Mouse (Mus musculus): Measurements from ENCODE around the gene Nup160.

Gene Nup160

DNA sequence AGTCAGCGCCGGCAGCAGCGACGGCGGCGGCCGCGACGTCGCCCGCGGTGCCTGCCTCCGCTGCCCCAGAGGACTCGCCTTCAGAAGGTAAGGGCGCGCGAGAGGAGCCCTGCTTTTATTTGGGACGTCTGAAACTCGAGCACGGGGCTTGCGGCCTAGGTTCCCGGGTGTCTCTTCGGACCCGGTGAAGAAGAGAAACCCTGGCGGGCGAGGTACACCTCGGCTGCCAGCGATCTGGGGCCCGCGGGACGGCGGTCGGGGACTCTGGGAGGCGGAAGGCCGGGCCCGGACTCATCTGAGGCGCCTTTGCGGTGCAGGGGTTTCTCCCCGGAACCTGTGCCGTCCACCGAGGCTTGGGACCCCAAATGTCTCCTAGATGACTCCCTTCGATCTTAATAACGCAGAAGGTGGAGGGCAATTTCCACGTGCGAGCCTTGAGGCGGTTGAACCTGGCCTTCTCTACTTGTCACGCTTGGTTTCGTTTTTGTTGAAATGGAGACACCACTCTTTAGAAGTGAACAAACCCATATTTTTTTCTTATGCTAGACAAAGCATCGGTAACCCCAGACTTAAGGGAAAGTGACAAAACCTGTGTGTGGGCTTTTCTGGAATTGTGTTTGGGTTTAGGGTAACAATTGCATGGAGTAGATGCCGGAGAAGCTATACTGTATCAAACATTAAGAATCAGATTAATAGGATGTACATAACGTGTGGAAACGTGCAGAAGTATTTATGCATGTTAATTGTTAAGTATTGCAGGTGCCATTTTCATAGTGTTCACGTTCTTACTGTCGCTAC lies 68.9 kb downstream of the Nup160 start:
- DNase-seq, result peak; percentile 75

DNA sequence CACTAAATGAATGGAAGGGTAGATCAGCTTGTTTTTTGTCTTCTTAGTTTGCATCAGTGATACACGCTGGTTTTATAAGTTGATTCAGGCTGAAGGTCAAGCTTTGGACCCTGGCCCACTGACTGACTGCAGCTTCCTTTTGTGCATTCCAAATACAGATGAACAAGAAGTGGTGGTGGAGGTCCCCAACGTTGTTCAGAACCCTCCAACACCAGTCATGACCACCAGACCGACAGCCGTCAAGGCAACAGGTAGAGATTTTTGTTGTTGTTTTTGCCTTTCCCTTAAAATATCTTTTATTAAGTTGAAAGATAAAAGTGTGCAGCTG lies 69.5 kb downstream of the Nup160 start:
- DNase-seq, result peak; percentile 18

DNA sequence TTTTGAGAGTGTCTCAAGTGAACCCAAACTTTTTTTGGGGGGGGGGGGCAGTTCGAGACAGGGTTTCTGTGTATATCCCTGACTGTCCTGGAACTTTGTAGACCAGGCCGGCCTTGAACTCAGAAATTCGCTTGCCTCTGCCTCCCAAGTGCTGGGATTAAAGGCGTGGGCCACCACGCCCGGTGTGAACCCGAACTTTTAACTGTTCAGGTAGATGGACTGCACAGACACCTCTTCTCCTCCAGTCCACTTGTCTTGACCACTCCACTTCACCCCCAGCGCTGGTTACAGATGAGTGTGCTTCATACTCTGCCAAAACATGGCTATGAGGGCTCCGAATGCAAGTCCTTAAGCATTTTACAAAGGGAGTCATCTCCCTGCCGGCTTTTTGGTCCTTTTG lies 70.1 kb downstream of the Nup160 start:
- DNase-seq, result no peak

DNA sequence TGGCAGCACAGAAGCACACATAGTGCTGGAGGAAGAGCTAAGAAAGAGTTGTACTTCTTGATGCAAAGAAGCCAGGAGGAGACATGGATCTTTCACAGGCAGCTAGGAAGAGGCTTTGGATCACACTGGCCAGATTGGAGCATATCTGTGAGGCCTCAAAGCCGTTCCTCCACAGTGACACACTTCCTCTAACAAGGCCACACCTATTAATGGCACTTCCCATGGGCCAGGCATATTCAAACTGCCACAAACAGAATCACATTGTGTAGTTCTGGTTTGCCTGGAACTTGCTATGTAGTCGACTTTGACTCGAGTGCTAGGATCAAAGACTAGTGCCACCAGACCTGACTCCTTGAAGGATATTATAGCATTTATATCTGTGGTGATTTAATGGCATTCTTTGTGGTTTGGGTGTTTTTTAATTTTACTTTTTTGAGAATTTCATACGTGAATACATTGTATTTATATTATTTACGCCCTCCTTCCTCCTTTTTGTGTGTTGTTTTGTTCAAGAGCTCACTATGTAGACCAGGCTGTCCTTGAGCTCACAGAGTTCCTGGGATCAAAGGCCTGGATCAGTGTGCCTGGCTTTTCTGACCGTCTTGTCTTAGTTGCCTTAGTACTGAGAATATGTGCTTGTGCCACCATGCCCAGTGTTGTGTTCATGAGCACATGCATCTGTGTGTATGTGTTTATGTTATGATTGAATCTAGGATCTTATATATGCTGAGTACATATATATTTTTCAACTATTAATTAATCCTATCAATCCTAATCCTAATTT lies 72.9 kb downstream of the Nup160 start:
- no peak for DNase-seq

DNA sequence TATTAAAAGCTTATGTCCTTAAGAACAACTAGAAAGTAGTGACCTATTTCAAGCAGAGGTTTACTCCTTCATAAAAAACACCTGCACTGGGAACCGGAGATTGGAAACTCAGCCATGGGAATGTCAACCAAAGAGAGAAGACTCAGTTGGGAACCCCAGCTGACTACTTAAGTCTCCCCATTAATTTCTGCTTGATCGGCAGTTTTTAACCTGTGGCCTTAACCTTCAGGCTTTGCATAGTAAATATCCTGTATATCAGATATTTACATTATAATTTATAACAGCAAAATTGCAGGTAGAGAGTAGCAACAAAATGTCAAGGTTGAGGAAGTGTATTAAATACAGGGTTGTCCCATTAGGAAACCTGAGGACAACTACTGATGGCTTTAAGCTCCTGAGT lies 76.5 kb downstream of the Nup160 start:
- no peak for DNase-seq

DNA sequence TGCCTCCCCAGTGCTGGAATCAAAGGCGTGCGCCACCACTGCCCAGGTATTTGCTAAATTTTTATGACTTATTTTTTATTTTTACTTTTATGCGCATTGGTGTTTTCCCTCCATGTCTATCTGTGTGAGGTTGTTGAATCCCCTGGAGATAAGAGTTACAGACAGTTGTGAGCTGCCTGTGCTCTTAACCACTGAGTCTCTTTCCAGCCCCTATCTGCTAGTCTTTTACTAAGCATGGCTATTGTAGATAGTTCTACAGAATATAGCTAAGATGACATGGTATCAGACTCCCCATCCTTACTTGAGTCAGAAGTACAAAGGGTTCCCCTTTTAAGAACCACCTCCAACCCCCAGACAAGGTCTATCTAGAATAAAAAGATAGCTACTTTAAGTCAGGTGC lies 77.2 kb downstream of the Nup160 start:
- DNase-seq, result no peak

DNA sequence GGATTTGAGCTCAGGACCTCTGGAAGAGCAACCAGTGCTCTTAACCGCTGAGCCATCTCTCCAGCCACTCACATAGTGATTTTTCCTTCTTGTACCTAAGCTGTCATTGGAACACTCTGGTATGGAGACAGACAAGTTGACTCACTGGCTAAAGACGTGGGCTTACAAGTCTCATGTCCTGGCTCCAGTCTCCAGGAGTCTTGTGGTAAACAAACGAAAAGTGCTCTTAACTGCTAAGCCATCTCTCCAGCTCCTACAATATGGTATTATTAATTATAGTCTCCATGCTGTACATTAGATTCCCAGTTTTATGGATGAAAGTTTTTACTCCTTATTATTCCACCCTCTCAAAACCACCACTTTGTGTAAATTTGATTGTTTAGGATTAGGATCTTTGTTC lies 88.1 kb downstream of the Nup160 start:
- no peak for DNase-seq

DNA sequence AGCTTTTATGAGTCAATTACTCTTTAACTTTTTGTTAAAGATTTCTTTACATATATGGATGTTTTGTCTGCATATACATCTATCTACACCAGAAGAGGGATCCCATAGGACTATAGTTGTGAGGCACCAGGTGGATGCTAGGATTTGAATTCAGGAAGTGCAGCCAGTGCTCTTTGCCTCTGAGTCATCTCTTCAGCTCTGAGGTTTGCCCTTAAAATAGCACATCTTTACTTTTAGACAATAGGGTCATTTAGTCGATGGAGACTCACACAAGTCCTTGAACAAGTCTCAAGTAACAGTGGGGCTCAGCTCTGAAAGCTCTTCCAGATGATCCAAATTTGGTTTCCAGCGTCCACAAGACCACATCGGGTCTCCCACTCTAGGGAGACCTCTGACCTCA lies 104.3 kb downstream of the Nup160 start:
- no peak for DNase-seq

DNA sequence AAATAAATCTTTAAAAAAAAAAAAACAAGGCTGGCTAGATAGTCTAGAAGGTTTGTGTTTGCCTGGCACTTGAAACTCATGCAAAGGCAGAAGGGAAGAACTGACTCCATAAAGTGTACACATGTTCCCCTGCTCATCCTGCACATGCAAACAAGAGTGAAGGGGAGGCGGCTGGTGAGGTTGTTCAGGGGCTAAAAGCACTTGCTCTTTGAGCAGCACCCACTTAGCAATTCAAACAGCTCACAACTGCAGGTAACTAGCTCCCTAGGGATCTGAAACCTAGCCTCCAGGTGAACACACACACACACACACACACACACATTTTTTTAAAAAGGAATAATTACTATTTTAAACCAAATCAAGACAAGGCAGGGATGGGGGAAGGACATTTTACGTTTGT lies 104.9 kb downstream of the Nup160 start:
- no peak for DNase-seq

DNA sequence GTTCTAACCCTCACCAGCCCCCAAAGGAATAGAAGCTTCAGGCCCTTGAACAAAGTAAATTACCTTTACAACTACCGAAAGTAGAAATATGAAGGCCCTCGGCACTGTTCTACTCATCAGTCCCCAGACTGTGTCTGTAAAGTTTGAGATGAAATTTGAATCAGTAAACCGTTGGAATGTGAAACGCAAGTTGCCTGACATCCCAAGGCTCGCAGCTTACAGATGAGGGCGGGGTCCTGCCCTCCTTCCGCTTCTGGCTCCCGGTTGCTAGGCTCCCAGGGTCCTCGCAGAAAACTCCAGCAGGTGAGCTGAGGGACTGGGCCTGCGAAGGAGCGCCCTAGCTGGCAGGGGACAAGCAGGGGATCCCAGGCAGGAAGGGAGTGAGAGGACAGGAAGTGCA lies 105.4 kb downstream of the Nup160 start, which contains the start of gene Agbl2:
Gene Agbl2, plus strand, starts transcription at position 270 of the 400 bp plus-strand sequence.
- DNase-seq, result peak; percentile 40

DNA sequence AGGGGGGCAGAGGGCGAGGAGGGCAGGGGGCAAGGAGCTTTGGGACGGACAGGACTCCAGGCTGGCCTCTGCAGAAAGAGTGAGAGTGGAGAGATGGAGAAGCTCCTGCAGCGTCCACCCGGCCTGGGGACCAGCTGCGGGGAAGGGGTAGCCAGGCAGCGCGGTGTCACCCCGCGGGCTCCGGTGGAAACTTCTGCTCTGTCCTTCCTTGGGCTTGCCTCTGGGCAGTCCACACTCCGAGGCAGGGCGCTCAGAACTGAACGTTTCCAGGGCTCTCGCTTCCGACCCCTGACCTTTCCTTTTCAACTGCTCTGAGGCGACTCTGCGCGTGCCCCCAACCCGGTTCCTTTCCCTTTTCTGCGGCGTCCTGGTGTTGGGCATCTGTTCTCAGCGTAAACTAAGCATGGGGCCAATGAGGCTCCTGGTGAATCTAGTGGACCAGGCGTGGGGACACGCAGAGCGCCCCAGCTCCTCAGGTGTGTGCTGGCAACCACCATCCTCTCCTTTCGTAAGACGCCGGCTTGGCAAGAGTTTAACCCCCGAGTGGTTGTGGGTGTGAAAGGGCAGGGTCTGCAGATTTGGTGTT lies 106.0 kb downstream of the Nup160 start:
- peak; percentile 15 for DNase-seq
